Mouse (Mus musculus) testis, adult 2 months (tissue): ENCODE measurements at regions not wholly inside any gene's neighbourhood (a gene's known extent, or its start where the extent isn't known, plus 50 kb on each side); places are given as distances from the start of the nearest gene placed in this dataset.

Experiments used
- CTCF ChIP-seq: fragments of 200-500 bp; IDR thresholded peaks from 2 replicates; pipeline ENCODE4 v1.5.1; 2012; ENCODE audit warnings: low read depth, mild to moderate bottlenecking, inconsistent platforms, low read length, moderate library complexity; ENCODE audit not compliant: control insufficient read depth, insufficient read depth, insufficient replicate concordance
- POLR2A ChIP-seq: fragments of 200-500 bp; IDR thresholded peaks from 2 replicates; pipeline ENCODE4 v1.6.1; 2012; ENCODE audit warnings: low read depth, mild to moderate bottlenecking, inconsistent platforms, low read length, moderate library complexity; ENCODE audit not compliant: control insufficient read depth

DNA sequence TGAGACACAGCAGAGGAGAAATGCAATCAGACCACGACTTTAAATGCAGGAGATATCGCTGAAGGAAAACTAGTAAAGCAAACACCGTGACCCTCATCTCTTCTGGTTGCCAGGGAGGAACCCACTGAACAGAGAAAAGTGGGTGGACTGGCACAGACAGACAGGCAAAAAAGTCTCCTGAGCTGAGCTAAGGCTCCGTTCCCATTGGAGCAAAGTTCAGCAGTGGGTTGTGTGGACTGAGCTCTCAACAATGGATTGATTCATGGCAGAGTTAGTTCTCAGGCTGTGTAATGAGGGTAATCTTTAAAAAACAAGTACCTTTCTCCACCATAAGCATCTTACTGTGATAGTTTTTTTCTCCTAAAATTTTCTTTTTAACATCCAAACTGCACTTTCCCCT lies 454.8 kb downstream of the Gja1 start:
- TF ChIP-seq CTCF = no peak
- no peak for TF ChIP-seq POLR2A
